Mouse (Mus musculus) adrenal gland, adult (tissue): Measurements from ENCODE around the gene Pwp2.

ENCODE experiments used
- DNase-seq, 2 experiments: peaks; one replicate each; pipeline ENCODE4 v3.0.0; 2022 to 2023; ENCODE audit warnings: low spot score in 1 of 2; ENCODE audit not compliant: inconsistent age in 2 of 2

Pwp2 gene

GRCm38 (mm10) chr10:78171057-78171456, 13.9 kb downstream of the Pwp2 start:
- no peak for DNase-seq

- DNase-seq, result peak in 1 of 2 experiments; percentile 48
Measured at GRCm38 (mm10) chr10:78170445-78170844, 14.5 kb downstream of the Pwp2 start.

GRCm38 (mm10) chr10:78169281-78170042, 15.5 kb downstream of the Pwp2 start, which contains the start of gene D10Jhu81e:
TSS of gene D10Jhu81e (minus strand) at chr10:78169782.
- DNase-seq, result peak; percentile 100

- no peak for DNase-seq
Measured at GRCm38 (mm10) chr10:78168792-78169191, 16.2 kb downstream of the Pwp2 start.

GRCm38 (mm10) chr10:78167775-78168174, 17.2 kb downstream of the Pwp2 start:
- no peak for DNase-seq

GRCm38 (mm10) chr10:78167333-78167732, 17.6 kb downstream of the Pwp2 start:
- no peak for DNase-seq

GRCm38 (mm10) chr10:78165256-78166005, 19.5 kb downstream of the Pwp2 start:
- no peak for DNase-seq

- no peak for DNase-seq
Measured at GRCm38 (mm10) chr10:78164786-78165185, 20.2 kb downstream of the Pwp2 start.

GRCm38 (mm10) chr10:78163923-78164322, 21.0 kb downstream of the Pwp2 start:
- peak; percentile 69 to 88 for DNase-seq

- DNase-seq, result no peak
Measured at GRCm38 (mm10) chr10:78163241-78163640, 21.7 kb downstream of the Pwp2 start.

- DNase-seq, result no peak
Measured at GRCm38 (mm10) chr10:78162646-78163045, 22.3 kb downstream of the Pwp2 start.

- peak; percentile 62 to 73 for DNase-seq
Measured at GRCm38 (mm10) chr10:78161096-78161495, 23.9 kb downstream of the Pwp2 start.

- peak in 1 of 2 experiments; percentile 59 for DNase-seq
Measured at GRCm38 (mm10) chr10:78160369-78161095, 24.4 kb downstream of the Pwp2 start.

- DNase-seq, result peak; percentile 86 to 96
Measured at GRCm38 (mm10) chr10:78159906-78160305, 25.0 kb downstream of the Pwp2 start.

GRCm38 (mm10) chr10:78159252-78159878, 25.6 kb downstream of the Pwp2 start:
- DNase-seq, result peak; percentile 74 to 89

GRCm38 (mm10) chr10:78158041-78158440, 26.9 kb downstream of the Pwp2 start:
- DNase-seq, result peak; percentile 65 to 87

GRCm38 (mm10) chr10:78156926-78157325, 28.0 kb downstream of the Pwp2 start:
- no peak for DNase-seq

- DNase-seq, result no peak
Measured at GRCm38 (mm10) chr10:78148834-78149766, 35.8 kb downstream of the Pwp2 start.

GRCm38 (mm10) chr10:78147908-78148441, 37.0 kb downstream of the Pwp2 start:
- no peak for DNase-seq
